Mouse (Mus musculus) E14TG2a.4 (cell line): ENCODE measurements around the gene Ltb.

Experiments used
- CTCF ChIP-seq: conservative IDR thresholded peaks from 2 replicates; pipeline ENCODE4 v1.5.1; 2014; ENCODE audit warnings: low read length
- POU5F1 ChIP-seq: IDR thresholded peaks from 2 replicates; pipeline ENCODE4 v1.6.1; 2014; ENCODE audit warnings: low read length, borderline replicate concordance

DNA sequence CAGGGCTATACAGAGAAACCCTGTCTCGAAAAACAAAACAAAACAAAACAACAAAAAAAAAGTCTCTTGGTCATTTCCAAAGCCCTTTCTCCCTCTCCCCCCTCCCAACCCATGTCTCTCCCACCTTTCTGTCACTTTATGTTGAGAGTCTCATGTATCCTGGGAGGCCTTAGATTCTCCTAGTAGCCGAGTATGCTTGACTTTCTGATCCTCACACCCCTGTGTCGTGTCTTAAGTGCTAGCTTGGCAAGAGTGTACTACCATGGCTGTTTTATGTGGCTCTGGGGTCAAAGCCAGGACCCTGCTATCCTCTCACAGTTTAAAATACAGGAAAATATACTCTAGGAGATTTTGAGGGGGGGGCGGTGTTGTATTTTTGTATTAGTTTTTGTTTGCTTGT is 6.9 kb upstream of the Ltb start:
- no peak for TF ChIP-seq CTCF
- TF ChIP-seq POU5F1 = no peak
